Mouse (Mus musculus) forebrain, embryonic 13.5 days (tissue): ENCODE results near the gene Mrps14. TPM values are rescaled to one million over a fixed set of nuclear protein-coding genes. Genes with fewer than 3 reads are reported as not detected.

Source experiments
- polyA plus RNA-seq: library from polyadenylated mRNA; unstranded; fragments of >200 nt; fragmentation: Nextera tagmentation; extraction: Ambion mirVana; gene quantifications from 2 replicates; pipeline ENCODE4 v1.2.1, GENCODE M21; 2015

Gene Mrps14
- polyA plus RNA-seq, 1 experiment from 2014 or later = 275 TPM

Other genes starting within 250 kb of the Mrps14 start
- 1.8 TPM in 2 replicates for gene 4930523C07Rik, start 150.8 kb upstream of the Mrps14 start, polyA plus RNA-seq
- gene Tnn, start 41.6 kb upstream of the Mrps14 start, polyA plus RNA-seq = 0.04 TPM in 1 of 2 replicates, not detected in the other
- gene Cacybp, start 17.7 kb downstream of the Mrps14 start, polyA plus RNA-seq = 297 and 319 TPM in 2 replicates